Mouse (Mus musculus) erythroblast, adult 5-6 weeks (primary cell): ENCODE measurements around the gene Gm20422. TPM values are rescaled to one million over a fixed set of nuclear protein-coding genes. Genes with fewer than 3 reads are reported as not detected.
A peak's percentile ranks its signal among the peaks of the same experiment; 100 is the strongest.

Experiments used
- ATAC-seq: replicated peaks from 2 replicates; pipeline ENCODE4 v1.8.0; 2016; ENCODE audit warnings: moderate number of reproducible peaks, mild to moderate bottlenecking, moderate TSS enrichment, inconsistent platforms; ENCODE audit not compliant: poor library complexity, low FRiP score, severe bottlenecking
- total RNA-seq, 2 experiments: library from RNA; stranded (forward) in 1 of 2; stranded (reverse) in 1 of 2; fragments of 150-400 nt in 1 of 2; fragments of 200-764, 138-1000 nt in 1 of 2; gene quantifications; 2 replicates each; pipeline versions ENCODE4 v1.2.3 to v1.2.4; 2015 to 2017; ENCODE audit warnings: low replicate concordance in 2 of 2

Gene Gm20422
- not detected in 2 replicates for total RNA-seq (2015; ENCODE audit: low replicate concordance)
- 2.9 TPM in 1 of 2 replicates, not detected in the other for total RNA-seq (2017; ENCODE audit: low replicate concordance)

GRCm38 (mm10) chr8:69774503-69775148 lies at the start of gene Gm20422:
TSS of gene Gm20422 (minus strand) at chr8:69774886.
- peak; percentile 99 for ATAC-seq

- ATAC-seq, result no peak
These were observed 47.9 kb upstream of the Gm20422 start, which contains the start of gene Lpar2 for GRCm38 (mm10) chr8:69822386-69823191. TSS of gene Lpar2 (plus strand) at chr8:69822429.

GRCm38 (mm10) chr8:69821971-69822385 lies 47.3 kb upstream of the Gm20422 start:
- no peak for ATAC-seq

- ATAC-seq, result no peak
These were observed 45.8 kb upstream of the Gm20422 start for GRCm38 (mm10) chr8:69820466-69820865.

GRCm38 (mm10) chr8:69815396-69815795 lies 40.7 kb upstream of the Gm20422 start:
- ATAC-seq, result no peak

- ATAC-seq, result no peak
These were observed 40.2 kb upstream of the Gm20422 start for GRCm38 (mm10) chr8:69814881-69815280.

GRCm38 (mm10) chr8:69809820-69810219 lies 35.1 kb upstream of the Gm20422 start:
- no peak for ATAC-seq

GRCm38 (mm10) chr8:69808864-69809403 lies 34.2 kb upstream of the Gm20422 start:
- no peak for ATAC-seq

GRCm38 (mm10) chr8:69808094-69808863 lies 33.6 kb upstream of the Gm20422 start, which contains the start of gene Gmip:
TSS of gene Gmip (plus strand) at chr8:69808679.
- peak; percentile 94 for ATAC-seq

- no peak for ATAC-seq
These were observed 32.5 kb upstream of the Gm20422 start for GRCm38 (mm10) chr8:69807236-69807635.

GRCm38 (mm10) chr8:69805491-69805890 lies 30.8 kb upstream of the Gm20422 start:
- ATAC-seq, result no peak

- ATAC-seq, result no peak
These were observed 30.4 kb upstream of the Gm20422 start for GRCm38 (mm10) chr8:69805086-69805485.

GRCm38 (mm10) chr8:69804537-69804936 lies 29.9 kb upstream of the Gm20422 start:
- no peak for ATAC-seq

- no peak for ATAC-seq
These were observed 28.7 kb upstream of the Gm20422 start for GRCm38 (mm10) chr8:69803366-69803765.

GRCm38 (mm10) chr8:69802216-69802615 lies 27.5 kb upstream of the Gm20422 start:
- no peak for ATAC-seq

- ATAC-seq, result no peak
These were observed 27.1 kb upstream of the Gm20422 start for GRCm38 (mm10) chr8:69801796-69802195.

GRCm38 (mm10) chr8:69799946-69800345 lies 25.3 kb upstream of the Gm20422 start:
- ATAC-seq, result no peak

GRCm38 (mm10) chr8:69799261-69799660 lies 24.6 kb upstream of the Gm20422 start:
- ATAC-seq, result no peak

- no peak for ATAC-seq
These were observed 23.0 kb upstream of the Gm20422 start for GRCm38 (mm10) chr8:69797661-69798060.
